Mouse (Mus musculus): ENCODE results near the gene Angptl6. TPM values are rescaled to one million over a fixed set of nuclear protein-coding genes. Genes with fewer than 3 reads are reported as not detected.
A peak's percentile ranks its signal among the peaks of the same experiment; 100 is the strongest.

The Angptl6 gene
- polyA plus RNA-seq, 2 experiments from 2014 or later, result 0.76 to 1.5 TPM

DNA sequence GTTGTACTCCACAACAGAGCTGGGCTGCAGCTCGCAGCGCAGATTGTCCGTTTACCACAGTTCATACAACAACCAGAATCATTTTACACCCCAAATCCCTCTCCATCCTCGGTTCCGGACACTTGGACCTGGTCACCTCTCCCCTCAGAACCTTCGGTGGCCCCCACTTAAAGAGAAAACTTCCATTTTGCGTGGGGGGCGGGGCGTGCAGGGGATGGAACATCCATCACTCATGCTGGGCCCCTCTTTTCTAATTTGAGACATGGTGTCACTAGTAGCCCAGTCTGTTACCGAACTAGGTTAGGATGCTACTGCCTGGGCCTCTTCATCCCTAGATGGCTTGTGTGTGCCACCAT, 839 bp downstream of the Angptl6 start:
- ATAC-seq, result no peak

DNA sequence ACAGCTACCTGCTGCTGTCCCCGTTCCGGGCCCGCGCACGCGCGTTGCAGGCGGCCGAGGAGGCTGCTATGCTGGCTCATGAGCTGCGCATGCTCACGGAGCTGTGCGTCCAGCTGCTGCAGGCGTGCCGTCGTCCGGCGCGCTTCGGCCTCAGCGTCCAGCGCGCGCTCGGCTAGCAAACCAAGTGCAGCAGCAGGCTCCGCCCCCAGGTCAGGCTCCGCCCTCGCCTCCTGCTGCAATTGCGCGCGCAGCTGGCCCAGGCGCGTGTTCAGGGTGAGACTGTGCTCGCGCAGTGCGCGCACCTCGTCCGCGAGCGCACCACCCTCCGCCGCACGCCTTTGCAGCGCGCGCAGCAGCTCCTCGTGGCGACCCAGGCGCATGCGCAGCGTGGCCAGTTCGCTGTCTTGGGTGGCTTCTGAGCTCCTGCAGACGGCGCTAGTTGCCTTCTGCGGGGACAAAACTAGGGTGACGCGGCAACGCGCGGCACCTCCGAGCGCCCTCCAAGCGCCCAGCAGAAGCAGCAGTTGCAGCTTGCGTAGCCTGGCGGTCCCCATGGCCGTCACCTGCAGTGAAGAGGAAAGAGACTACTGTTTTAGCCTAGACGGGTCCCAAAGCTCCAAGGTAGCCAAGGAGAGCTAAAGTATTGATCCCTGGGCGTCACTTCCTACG, 1.4 kb downstream of the Angptl6 start:
- ATAC-seq, result peak; percentile 81

GRCm38 (mm10) chr9:20877118-20878040, 2.1 kb downstream of the Angptl6 start:
- ATAC-seq, result peak; percentile 61

GRCm38 (mm10) chr9:20876318-20877117, 3.0 kb downstream of the Angptl6 start:
- no peak for ATAC-seq

DNA sequence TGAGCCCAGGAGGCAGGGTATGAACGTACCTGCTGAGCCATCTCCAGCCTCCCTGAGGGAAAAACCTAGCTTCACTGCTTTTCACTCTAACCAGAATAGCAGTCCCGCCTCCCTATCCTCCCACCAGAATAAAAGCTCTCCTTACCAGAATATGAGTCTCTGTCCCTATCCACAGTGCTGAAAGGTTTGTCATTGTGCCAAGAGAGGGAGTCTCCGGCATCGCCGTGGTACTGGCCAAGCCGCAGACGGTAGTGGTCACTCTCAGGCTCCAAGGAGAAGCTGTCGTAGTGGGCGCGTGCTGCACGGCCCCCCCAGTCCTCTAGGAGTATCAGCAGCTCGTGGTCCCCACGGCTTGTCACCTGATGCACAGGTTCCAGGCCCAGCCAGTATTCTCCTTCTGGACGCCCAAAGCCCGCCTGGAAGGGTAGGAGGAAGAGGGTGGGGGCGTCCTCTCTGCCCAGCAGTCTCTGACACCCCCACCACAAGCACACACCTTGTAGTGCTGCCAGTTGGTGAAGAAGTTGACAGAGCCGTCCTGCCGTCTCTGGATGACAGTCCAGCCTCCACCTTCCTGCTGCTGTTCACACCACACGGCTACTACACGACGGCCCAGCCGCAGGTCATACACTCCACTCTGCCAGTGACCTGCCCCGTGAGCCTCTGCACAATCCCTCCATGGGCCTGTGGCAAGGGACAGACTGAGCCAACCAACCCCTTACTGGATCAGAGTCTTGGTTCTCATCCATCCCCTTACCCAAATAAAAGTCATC, 4.3 kb downstream of the Angptl6 start:
- ATAC-seq, result no peak

DNA sequence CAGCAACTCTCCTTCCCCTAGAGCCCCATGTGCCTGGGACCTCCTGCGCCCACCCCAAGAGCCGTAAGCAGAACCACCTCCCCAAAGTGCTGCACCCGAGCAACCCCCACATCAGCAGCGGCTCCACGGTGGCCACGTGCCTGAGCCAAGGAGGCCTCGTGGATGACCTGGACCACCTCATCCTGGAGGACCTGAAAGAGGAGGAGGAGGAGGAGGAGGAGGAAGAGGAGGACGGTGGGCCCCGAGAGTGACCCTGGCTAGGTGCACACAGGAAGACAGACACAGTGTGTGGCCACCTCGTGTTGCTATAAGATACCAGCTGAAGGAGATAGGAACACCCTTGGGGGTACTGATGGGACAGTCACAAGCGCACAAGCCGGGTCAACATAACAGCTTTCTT, 6.0 kb downstream of the Angptl6 start:
- ATAC-seq, result no peak

- ATAC-seq, result no peak
Observed at GRCm38 (mm10) chr9:20872991-20873390, 6.5 kb downstream of the Angptl6 start.

DNA sequence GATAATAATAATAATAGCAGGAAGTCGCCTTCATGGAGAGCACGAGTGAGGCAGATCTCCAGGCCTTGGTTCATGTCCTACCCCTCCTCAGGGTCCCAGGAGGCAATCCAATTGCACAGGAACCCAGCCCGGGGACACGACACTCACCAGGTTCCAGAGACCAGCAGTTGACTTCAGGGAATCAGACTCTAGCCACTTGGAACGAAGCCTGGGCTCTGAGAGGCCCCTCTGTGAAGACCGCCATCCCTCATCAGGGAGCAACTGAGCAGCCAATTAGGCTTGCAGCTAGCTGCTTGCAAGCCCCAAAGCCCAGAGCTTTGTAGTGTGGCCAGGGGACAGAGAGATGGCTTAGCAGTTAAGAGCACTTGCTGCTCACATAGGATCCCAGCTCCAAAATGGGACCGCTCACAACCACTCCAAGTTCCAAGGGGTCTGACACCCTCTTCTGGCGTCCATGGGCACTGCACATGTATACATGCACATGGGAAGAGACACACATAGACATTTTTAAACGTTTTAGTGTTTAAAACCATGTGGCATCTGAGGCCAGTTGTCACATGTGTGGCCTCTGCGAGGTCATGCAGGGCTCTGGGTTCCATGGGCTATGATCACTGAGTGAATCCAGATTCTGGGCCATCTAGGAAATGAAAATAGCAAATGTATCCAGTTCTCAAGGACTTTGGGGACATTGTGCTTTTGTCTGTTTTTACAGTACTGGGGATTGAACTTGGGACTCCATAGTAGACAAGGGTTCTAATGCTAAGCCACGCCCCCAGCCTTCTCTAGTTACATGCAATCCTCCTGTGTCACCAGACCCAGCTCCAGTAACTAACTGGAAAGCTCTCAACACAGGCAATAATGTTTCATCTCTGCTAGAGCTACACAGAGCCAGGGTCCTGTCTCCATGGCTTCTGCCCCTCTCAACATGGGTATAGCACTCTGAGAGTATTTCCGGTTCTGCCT, 9.0 kb downstream of the Angptl6 start:
- ATAC-seq, result no peak

GRCm38 (mm10) chr9:20869246-20869645, 10.3 kb downstream of the Angptl6 start:
- peak; percentile 24 for ATAC-seq

DNA sequence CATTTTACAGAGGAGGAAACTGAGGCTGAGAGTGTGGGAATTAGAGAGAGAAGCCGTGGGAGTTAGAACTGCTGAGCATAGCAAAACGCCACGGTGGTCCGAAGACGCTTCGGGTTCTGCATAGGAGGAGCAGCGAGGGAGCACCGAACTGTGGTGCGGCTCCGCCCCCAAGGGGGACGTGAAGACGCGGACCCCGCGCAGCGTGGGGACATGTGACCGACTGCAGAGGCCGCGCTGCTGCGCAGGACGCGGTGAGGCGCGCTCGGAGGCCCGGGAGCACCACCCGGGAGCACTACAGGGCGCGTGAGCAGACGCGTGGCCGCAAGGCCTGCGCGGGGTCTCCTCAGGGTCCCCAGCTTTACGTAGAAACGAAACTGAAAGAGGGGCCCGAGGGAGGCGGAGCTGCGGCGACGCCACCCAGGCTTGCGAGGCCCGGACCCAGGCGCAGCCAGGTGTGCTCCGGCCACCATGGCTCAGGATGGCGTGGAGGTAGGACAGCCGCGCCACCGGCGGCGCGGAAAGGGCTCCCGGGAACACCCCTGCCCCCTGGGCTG, 11.0 kb downstream of the Angptl6 start, which contains the start of gene A230050P20Rik:
Gene A230050P20Rik, plus strand, starts transcription at position 195 of the 554 bp plus-strand sequence.
- ATAC-seq, result peak; percentile 68

DNA sequence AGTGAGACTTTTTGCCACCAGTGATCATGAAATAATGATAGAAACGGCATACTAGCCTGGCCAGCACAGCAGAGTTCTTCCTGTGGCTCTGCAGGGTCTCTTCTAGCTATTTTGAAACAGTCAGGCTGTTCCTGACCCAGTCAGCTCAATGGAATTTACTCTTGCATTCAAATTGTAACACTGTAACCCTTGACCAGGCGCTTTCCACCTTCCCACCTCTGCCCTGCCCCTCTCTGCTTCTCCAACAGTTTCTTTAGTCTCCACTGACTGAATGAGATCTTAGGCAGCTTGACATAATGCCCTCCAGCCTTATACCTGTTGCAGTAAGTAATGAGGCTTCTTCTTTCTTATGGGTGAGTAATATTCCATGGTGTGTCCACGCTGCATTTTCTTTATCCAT, 12.6 kb downstream of the Angptl6 start:
- ATAC-seq, result no peak

- ATAC-seq, result no peak
Observed at GRCm38 (mm10) chr9:20862225-20862624, 17.3 kb downstream of the Angptl6 start.

DNA sequence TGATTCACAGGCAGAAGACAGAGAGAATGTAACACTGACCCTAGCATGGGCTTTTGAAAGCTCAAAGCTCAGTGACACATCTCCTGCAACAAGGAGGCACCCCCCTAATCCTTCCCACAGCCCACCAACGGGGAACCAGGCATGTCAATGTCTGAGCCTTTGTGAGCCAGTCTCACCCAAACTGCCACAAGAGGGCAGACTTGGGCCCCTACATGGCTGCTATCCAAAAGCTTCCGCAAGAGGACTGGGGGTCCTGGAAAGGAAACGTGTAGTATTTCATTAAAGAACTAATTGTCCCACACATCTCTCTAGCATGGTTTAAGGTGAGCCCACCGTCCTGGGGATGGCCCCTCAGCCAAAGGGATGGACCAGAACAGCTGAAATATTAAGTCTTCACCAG, 17.7 kb downstream of the Angptl6 start:
- no peak for ATAC-seq

DNA sequence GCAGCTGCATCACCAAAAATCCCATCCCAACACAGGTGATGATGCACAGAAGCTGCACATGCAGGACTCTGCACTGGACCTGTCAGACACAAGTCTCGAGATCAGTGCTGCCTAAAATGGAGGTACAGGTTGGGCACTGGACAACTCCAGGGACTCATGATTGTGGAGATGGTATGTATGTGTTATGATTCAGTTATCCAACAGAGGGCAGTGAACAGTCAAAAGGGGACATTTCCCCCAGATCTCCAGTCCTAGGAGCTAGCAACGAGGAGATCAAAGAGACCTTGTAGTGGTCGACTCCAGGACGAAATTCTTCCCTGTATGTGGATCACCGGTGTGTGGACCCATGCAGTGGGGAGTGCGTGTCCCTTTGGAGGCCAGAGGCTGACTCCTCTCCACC, 19.6 kb downstream of the Angptl6 start:
- ATAC-seq, result no peak

GRCm38 (mm10) chr9:20857131-20857530, 22.4 kb downstream of the Angptl6 start:
- ATAC-seq, result no peak

DNA sequence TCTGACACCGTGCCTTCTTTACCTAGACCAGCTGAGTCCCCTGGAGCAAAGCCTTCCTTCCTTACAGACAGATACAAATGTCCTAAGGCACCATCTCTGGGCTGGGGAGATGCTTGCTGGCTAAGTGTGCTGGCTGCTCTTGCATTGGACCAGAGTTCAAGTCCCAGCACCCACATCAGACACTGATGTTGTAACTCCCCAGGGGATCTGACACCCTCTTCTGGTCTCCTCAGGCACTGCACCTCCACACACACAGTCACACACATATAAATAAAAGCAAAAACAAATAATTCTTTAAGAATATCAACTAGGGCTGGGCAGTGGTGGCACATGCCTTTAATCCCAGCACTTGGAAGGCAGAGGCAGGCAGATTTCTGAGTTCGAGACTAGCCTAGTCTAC, 29.3 kb downstream of the Angptl6 start:
- ATAC-seq, result no peak

DNA sequence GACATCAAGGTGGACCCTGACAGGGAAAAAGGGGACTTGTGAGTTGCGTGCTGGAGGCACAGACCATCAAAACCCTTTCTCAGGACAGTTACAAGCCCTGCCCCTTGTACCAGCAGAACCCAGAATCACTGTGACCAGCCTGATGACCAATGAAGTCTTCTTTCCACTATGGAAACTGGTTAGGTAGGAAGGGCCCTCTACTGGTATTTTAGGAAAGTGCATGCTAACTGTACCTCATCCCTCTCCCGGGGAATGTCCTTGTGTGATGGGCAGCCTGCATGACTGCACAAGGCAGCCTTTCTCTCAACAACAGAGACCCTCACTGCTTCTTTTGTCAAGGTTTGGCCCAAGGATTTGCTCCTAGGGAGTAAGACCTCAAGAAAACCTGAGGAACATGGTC, 36.9 kb downstream of the Angptl6 start:
- ATAC-seq, result no peak

- no peak for ATAC-seq
Observed at GRCm38 (mm10) chr9:20842211-20842610, 37.3 kb downstream of the Angptl6 start.

DNA sequence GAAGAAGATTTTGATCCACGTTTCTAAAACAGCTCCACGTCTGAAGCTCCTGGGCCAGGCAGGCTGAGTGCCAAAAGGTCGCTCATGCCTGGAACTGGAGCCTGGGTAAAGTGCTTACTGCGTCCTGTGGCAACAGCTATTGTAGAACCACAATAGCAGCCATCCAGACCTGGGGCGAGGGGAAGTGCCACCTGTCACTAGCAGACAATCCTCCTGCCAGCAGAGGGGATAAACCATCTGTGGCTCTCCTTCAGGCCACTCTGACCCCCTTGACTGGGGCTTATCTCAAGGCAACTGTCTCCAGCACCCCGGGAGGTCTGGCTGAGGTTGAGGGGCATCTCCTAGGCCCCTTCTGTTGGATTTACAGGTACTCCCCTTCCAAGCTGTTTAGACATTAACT, 40.6 kb downstream of the Angptl6 start:
- no peak for ATAC-seq

DNA sequence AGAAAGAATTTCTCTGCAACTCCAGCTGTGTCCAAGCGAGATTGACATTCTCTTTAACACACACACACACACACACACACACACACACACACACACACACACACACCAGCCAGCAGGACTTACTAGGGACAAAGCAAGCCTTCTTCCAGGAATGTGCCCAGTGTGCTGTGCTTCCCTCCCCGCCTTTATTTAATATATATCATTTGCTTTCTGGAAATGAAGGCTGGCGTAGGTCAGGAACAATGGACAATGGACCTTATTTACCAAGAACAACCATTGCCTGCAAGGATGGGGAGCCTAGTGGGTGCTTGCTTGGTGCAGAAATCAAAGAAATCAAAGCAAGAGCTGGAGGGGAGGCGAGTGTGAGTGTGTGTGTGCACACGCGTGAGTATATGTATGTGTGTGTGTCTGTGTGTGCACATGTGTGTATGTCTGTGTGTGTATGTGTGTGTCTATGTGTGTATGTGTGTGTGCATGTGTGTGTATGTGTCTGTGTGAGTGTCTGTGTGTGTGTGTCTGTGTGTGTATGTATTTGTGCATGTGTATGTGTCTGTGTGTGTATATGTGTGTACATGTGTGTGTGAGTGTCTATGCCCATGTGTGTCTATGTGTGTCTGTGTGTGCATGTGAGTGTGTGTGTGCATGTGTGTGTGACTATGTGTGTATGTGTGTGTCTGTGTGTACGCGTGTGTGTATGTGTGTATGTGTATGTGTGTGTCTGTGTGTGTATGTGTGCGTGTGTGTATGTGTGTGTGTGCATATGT, 42.2 kb downstream of the Angptl6 start:
- no peak for ATAC-seq

Data from activated CD4-positive, CD25-positive, alpha-beta regulatory T cell, adult 4 months (primary cell).